Mouse (Mus musculus) spleen, embryonic (tissue): ENCODE results near the gene Zfp951.
"Not testable (repeated sequence)": the region's sequence is repeated elsewhere in the genome, so short reads cannot be mapped to it uniquely, and the experiment has no call there.

Source experiments
- CTCF ChIA-PET: fragments of 350-600 bp; sonication (Branson Sonifier 250); formaldehyde crosslinking; loops from one replicate; lab custom pipeline; 2022; lab: Charles Lee

Gene Zfp951

DNA sequence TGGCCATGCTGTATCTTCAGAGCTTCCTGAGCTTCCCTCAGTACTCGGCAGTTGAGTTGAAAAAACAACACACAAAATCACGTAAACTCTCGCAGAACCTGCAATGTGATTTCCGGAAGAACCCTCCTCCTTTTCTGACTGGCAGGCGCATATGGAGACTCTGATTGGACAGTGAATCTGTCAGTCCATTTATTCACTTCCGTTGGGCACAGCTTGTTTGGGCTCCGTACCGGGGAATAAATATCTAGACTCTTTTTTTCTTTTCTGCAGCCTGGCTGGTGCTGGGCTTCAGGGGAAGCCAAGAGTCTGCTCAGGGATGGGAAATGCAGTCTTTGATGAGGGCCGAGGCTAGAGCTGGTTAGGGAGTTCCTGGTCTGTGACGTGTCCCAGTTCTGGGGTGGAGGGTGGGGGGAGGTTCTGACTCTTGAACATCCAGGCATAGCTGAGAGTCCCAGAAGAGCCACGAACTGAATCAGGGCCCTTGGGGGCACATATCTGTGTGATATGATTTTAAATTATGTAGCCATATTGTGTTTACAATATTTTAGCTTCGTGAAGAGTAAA lies at the start of gene Zfp951:
Gene Zfp951 (minus strand): TSS at position 109 of the 564 bp plus-strand sequence.
- CTCF ChIA-PET, result not testable (repeated sequence)

DNA sequence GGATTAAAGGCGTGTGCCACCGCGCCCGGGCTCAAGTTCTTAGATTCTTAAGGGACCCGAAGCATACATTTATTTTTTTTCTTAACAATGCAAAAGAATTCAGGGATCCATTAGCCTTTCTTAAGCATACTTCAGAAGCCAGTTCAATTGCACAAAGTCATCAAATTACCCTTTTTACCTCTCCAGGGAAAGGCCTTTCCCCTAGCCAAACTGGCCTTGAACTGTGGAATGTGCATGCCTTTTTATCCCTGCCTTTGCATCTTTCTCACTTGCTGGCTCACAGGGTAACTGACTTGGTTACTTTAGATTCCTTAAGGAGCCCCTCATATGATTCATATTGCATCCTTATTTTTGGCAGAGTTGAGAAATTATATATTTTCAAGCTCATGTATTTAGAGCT lies 46.7 kb upstream of the Zfp951 start:
- CTCF ChIA-PET, result not testable (repeated sequence)

- CTCF ChIA-PET, result interaction anchor here (0.7 kb wide), 1 partner anchor 227 kb away, joined by 3 read pairs; no protein-coding TSS in a partner anchor
Observed at GRCm38 (mm10) chr5:104859045-104859961, 567 bp downstream of the Zfp951 start.

DNA sequence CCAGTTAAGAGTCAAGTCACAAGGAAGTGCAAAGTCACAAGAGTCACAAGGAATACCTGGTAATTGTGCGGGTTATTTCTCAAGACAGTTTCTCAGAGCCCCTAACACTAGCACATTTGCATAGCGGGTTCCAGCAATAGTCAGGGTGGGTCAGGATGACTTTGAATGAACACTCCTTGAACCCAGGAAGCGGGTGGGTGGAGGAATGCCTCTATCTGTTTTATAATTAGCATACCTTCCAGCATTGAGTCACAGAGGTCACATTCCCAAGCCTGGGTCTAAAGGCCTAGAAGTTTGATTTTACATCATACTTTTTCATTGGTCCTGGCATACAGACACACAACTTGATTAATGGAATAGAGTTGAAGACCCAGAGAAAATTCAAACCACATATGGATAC lies 5.3 kb downstream of the Zfp951 start:
- CTCF ChIA-PET, result not testable (repeated sequence)

- CTCF ChIA-PET, result no interaction called here
Observed at GRCm38 (mm10) chr5:104833330-104833729, 26.5 kb downstream of the Zfp951 start.

DNA sequence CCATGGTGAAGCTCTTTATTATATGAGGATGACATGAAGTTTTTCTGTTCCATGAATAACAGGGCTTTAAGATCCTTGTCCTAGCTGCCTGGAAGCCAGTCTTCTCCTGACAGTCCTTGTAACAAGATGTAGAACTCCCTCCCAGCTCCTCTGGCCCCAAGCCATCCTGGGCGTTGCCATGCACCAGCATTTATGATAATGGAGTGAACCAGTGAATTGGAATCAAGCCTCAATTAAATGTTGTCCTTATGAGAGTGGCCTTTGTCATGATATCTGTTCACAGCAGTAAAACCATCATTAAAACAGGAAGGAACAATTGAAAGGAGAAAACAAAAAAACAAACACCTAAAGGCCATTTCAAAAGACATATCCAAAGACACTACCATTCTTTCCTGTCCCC lies 30.3 kb downstream of the Zfp951 start:
- CTCF ChIA-PET, result no interaction called here

DNA sequence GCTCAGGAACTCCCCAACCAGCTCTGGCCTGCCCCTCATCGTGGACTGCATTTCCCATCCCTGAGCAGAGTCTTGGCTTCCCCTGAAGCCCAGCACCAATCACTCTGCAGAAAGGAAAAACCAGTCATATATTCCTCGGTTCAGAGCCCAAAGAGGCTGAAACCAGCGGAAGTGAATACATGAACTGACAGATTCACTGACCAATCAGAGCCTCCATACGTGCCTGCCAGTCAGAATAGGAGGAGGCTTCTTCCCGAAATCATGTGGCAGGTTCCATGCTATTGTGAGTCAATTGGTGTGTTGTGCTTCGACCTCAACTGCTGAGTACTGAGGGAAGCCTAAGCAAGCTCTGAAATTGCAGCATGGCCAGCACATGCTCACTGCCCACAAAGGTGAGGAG lies 89.7 kb downstream of the Zfp951 start:
- CTCF ChIA-PET, result not testable (repeated sequence)
